Comparison of ENCODE assay signal across 7 mouse cellular contexts in genomic region chr11:61674839-61675159, GRCm38 (mm10). TPM values are rescaled to one million over a fixed set of nuclear protein-coding genes. Genes with fewer than 3 reads are reported as not detected.
DNase-seq lines count a peak whose midpoint lies in the region; ATAC-seq lines count a peak whose summit lies in the region.

No protein-coding gene starts in this region.

- DNase-seq in lung, postnatal 14 days: no peak
- DNase-seq in embryonic facial prominence, embryonic 10.5 days (ENCODE audit: low spot score): peak; percentile 87
- peak; percentile 28 for DNase-seq in hindlimb bud, embryonic 11.5 days (ENCODE audit: extremely low spot score, low read depth, low spot score)
- DNase-seq in right cerebral cortex, postnatal 25 days: no peak

- no peak overlapping the region for H3K4me3 ChIP-seq in lung, embryonic 15.5 days
- H3K4me3 ChIP-seq in embryonic facial prominence, embryonic 10.5 days: peak overlapping the region; percentile 33
- H3K4me3 ChIP-seq in midbrain, embryonic 12.5 days: no peak overlapping the region

- ATAC-seq in lung, embryonic 15.5 days (ENCODE audit: borderline replicate concordance, extremely low read depth, low FRiP score, low TSS enrichment): peak; percentile 44; the same call in 1 of the 2 replicates
- peak; percentile 70; the same call in 1 of the 2 replicates for ATAC-seq in midbrain, embryonic 12.5 days (ENCODE audit: low FRiP score, low read depth)
- ATAC-seq in erythroid progenitor cell, adult 5-6 weeks (replicated peaks; ENCODE audit: low FRiP score, poor library complexity, severe bottlenecking): no peak

- no peak overlapping the region for H3K27ac ChIP-seq in lung, embryonic 15.5 days
- peak overlapping the region; percentile 70 for H3K27ac ChIP-seq in embryonic facial prominence, embryonic 10.5 days (replicated peaks)
- no peak overlapping the region for H3K27ac ChIP-seq in midbrain, embryonic 12.5 days (replicated peaks)

- peak overlapping the region; percentile 21; the same call in 1 of the 2 replicates for H3K4me2 ChIP-seq in lung, embryonic 15.5 days
- H3K4me2 ChIP-seq in midbrain, embryonic 12.5 days (replicated peaks): 0 out of 2 replicates have a peak overlapping the region, but pooled peaks have one; percentile 4

- H3K27me3 ChIP-seq in lung, embryonic 15.5 days: no peaks in the 10 kb centered on the region
- H3K27me3 ChIP-seq in embryonic facial prominence, embryonic 10.5 days (replicated peaks; ENCODE audit: low read depth, poor library complexity, severe bottlenecking): peaks cover 51% of the 10 kb centered on the region
- H3K27me3 ChIP-seq in midbrain, embryonic 12.5 days: peaks cover 21% of the 10 kb centered on the region

- H3K9me3 ChIP-seq in lung, embryonic 15.5 days: no peaks in the 10 kb centered on the region
- H3K9me3 ChIP-seq in embryonic facial prominence, embryonic 10.5 days: no peaks in the 10 kb centered on the region
- no peaks in the 10 kb centered on the region for H3K9me3 ChIP-seq in midbrain, embryonic 12.5 days

- 9% methylated on average over 8 of the region's 8 CpGs for WGBS in lung, embryonic 15.5 days
- under 1% methylated on average over 8 of the region's 8 CpGs for WGBS in embryonic facial prominence, embryonic 10.5 days
- 2% methylated on average over 8 of the region's 8 CpGs for WGBS in midbrain, embryonic 12.5 days

- peaks cover 9% of the 10 kb centered on the region for H3K4me1 ChIP-seq in lung, embryonic 15.5 days
- peaks cover 70% of the 10 kb centered on the region for H3K4me1 ChIP-seq in embryonic facial prominence, embryonic 10.5 days
- peaks cover 16% of the 10 kb centered on the region for H3K4me1 ChIP-seq in midbrain, embryonic 12.5 days

- no peak overlapping the region for H3K9ac ChIP-seq in lung, embryonic 15.5 days
- peak overlapping the region; percentile 43 for H3K9ac ChIP-seq in midbrain, embryonic 12.5 days (replicated peaks)

- no peaks in the 10 kb centered on the region for H3K36me3 ChIP-seq in lung, embryonic 15.5 days
- H3K36me3 ChIP-seq in embryonic facial prominence, embryonic 10.5 days (replicated peaks): no peaks in the 10 kb centered on the region
- no peaks in the 10 kb centered on the region for H3K36me3 ChIP-seq in midbrain, embryonic 12.5 days

RNA-seq across cellular contexts. Expression of gene Fam83g, which starts 9.1 kb away (rescaled TPM):
- polyA plus RNA-seq in lung, embryonic 15.5 days (2015; fragmentation: Nextera tagmentation; extraction: Ambion mirVana): 2.3 and 2.8 TPM in 2 replicates
- 2.2 and 2.3 TPM in 2 replicates for polyA plus RNA-seq in embryonic facial prominence, embryonic 10.5 days (2016; fragmentation: Nextera tagmentation; extraction: Ambion mirVana)
- 0.50 and 0.59 TPM in 2 replicates for polyA plus RNA-seq in midbrain, embryonic 12.5 days (2016; fragmentation: Nextera tagmentation; extraction: Ambion mirVana)
- total RNA-seq in erythroid progenitor cell, adult 5-6 weeks (2015; ENCODE audit: low replicate concordance): not detected in 2 replicates
- total RNA-seq in erythroid progenitor cell, adult 5-6 weeks (2017; ENCODE audit: low replicate concordance): 0.64 TPM in 1 of 2 replicates, not detected in the other

RNA-seq across cellular contexts. Expression of gene Grap, which starts 21.7 kb away (rescaled TPM):
- 37.6 and 42.2 TPM in 2 replicates for polyA plus RNA-seq in lung, embryonic 15.5 days (2015; fragmentation: Nextera tagmentation; extraction: Ambion mirVana)
- 6.0 and 6.5 TPM in 2 replicates for polyA plus RNA-seq in embryonic facial prominence, embryonic 10.5 days (2016; fragmentation: Nextera tagmentation; extraction: Ambion mirVana)
- 7.8 and 8.4 TPM in 2 replicates for polyA plus RNA-seq in midbrain, embryonic 12.5 days (2016; fragmentation: Nextera tagmentation; extraction: Ambion mirVana)
- total RNA-seq in erythroid progenitor cell, adult 5-6 weeks (2015; ENCODE audit: low replicate concordance): 1.4 and 9.2 TPM in 2 replicates
- total RNA-seq in erythroid progenitor cell, adult 5-6 weeks (2017; ENCODE audit: low replicate concordance): 0.51 and 1.4 TPM in 2 replicates

RNA-seq across cellular contexts. Expression of gene Slc5a10, which starts 45.8 kb away (rescaled TPM):
- polyA plus RNA-seq in lung, embryonic 15.5 days (2015; fragmentation: Nextera tagmentation; extraction: Ambion mirVana): not detected in 2 replicates
- polyA plus RNA-seq in embryonic facial prominence, embryonic 10.5 days (2016; fragmentation: Nextera tagmentation; extraction: Ambion mirVana): 0.14 TPM in 1 of 2 replicates, not detected in the other
- not detected in 2 replicates for polyA plus RNA-seq in midbrain, embryonic 12.5 days (2016; fragmentation: Nextera tagmentation; extraction: Ambion mirVana)
- not detected in 2 replicates for total RNA-seq in erythroid progenitor cell, adult 5-6 weeks (2015; ENCODE audit: low replicate concordance)
- 0.13 TPM in 1 of 2 replicates, not detected in the other for total RNA-seq in erythroid progenitor cell, adult 5-6 weeks (2017; ENCODE audit: low replicate concordance)

Comparison
In these comparisons a context has a peak if more than half of its experiments do, and no peak if none do; other contexts are left out.
1. DNase-seq: peak in embryonic facial prominence, embryonic 10.5 days (single experiment) and hindlimb bud, embryonic 11.5 days (single experiment); none in lung, postnatal 14 days (single experiment) and right cerebral cortex, postnatal 25 days (single experiment).